Mouse (Mus musculus) limb, embryonic 14.5 days (tissue): ENCODE data around the gene Mustn1. TPM values are rescaled to one million over a fixed set of nuclear protein-coding genes. Genes with fewer than 3 reads are reported as not detected.

ENCODE experiments used
- ATAC-seq: fragments of 200-750 bp; cut with Nextera tagmentation; 2 replicates; pipeline ENCODE4 v1.8.0; 2017; ENCODE audit warnings: low read depth, moderate number of reproducible peaks, moderate TSS enrichment; ENCODE audit not compliant: low FRiP score
- DNase-seq: peaks from one replicate; pipeline ENCODE4 v3.0.0-alpha.2; 2015; ENCODE audit warnings: low spot score
- H3K27ac ChIP-seq: fragments of 300-500 bp; sonication (generic); replicated peaks from 2 replicates; pipeline ENCODE4 v1.5.1; 2014; ENCODE audit warnings: low read depth, mild to moderate bottlenecking, low read length, moderate library complexity, mixed read lengths
- H3K27me3 ChIP-seq: fragments of 300-500 bp; sonication (generic); 2 replicates; pipeline ENCODE4 v1.6.1; 2014; ENCODE audit warnings: low read length, mixed read lengths; ENCODE audit not compliant: control insufficient read depth, insufficient read depth
- H3K36me3 ChIP-seq: fragments of 300-500 bp; sonication (generic); 2 replicates; pipeline ENCODE4 v1.6.1; 2014; ENCODE audit warnings: mild to moderate bottlenecking, low read length, moderate library complexity, mixed read lengths; ENCODE audit not compliant: control insufficient read depth, insufficient read depth
- H3K4me1 ChIP-seq: fragments of 300-500 bp; sonication (generic); 2 replicates; pipeline ENCODE4 v1.6.1; 2014; ENCODE audit warnings: antibody characterized with exemption, low read length, mixed read lengths; ENCODE audit not compliant: control insufficient read depth, insufficient read depth
- H3K4me2 ChIP-seq: fragments of 300-500 bp; sonication (generic); replicated peaks from 2 replicates; pipeline ENCODE4 v1.6.1; 2014; ENCODE audit warnings: low read depth, mild to moderate bottlenecking, low read length, moderate library complexity; ENCODE audit not compliant: severe bottlenecking
- H3K4me3 ChIP-seq: fragments of 300-500 bp; sonication (generic); replicated peaks from 2 replicates; pipeline ENCODE4 v1.5.1; 2014; ENCODE audit warnings: low read length
- H3K9ac ChIP-seq: fragments of 300-500 bp; sonication (generic); 2 replicates; pipeline ENCODE4 v1.6.1; 2014; ENCODE audit warnings: mild to moderate bottlenecking, low read depth, low read length, moderate library complexity; ENCODE audit not compliant: severe bottlenecking
- H3K9me3 ChIP-seq: fragments of 300-500 bp; sonication (generic); 2 replicates; pipeline ENCODE4 v1.6.1; 2016; ENCODE audit warnings: low read length; ENCODE audit not compliant: control insufficient read depth
- POLR2A ChIP-seq: fragments of 200-500 bp; IDR thresholded peaks from 2 replicates; pipeline ENCODE4 v1.8.0; 2012; ENCODE audit warnings: inconsistent platforms, mild to moderate bottlenecking, moderate library complexity, borderline replicate concordance; ENCODE audit not compliant: insufficient read depth, insufficient read length; ENCODE audit errors: extremely low read depth
- WGBS: fragments of 180-500 bp; shearing (Covaris S2); extraction: QIAGEN DNeasy Blood & Tissue Kit; methylation state at CpG from one replicate; pipeline ENCODE4 v1.1.7; 2014; 5-methylcytosine and 5-hydroxymethylcytosine counted together
- polyA plus RNA-seq, 2 experiments: library from polyadenylated mRNA; depleted of rRNA in 1 of 2; stranded (reverse) in 1 of 2; unstranded in 1 of 2; fragments of >200 nt; fragmentation: Nextera tagmentation in 1 of 2; extraction: Ambion mirVana in 1 of 2; gene quantifications; 2 replicates each; pipeline versions ENCODE4 v1.2.1 to v1.2.3; 2012 to 2014

Gene Mustn1
- polyA plus RNA-seq, 2 experiments: 17.7 to 24.8 TPM

DNA sequence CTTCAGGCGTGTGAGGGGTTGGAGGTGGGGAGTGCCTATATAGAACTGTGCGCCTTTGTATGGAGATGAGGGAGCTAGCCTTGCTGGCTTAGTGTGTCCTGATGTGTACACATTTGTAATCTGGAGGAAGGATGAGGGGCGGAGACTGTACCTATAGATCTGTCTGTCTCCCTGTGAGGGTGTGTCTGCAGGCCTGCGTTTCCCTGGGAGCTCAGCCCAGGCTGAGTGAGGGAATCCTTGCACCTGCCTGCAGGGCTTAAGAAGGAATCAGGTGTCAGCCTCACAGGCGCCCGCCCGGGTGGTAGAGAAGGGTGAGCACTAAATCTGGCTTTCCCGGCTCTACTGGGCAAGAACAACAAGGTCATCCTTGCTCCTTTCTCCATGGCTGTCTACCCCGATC is 794 bp downstream of the Mustn1 start:
- Histone ChIP-seq H3K27me3 (no peaks in the 10 kb centered on the region), H3K9ac (no peak overlapping the region), H3K27ac (0 out of 2 replicates have a peak overlapping the region, but pooled peaks have one; percentile 6), H3K36me3 (peaks cover 24% of the 10 kb centered on the region), H3K4me2 (no peak overlapping the region), H3K4me3 (no peak overlapping the region), H3K4me1 (peaks cover 4% of the 10 kb centered on the region; the same call in 1 of the 2 replicates), H3K9me3 (no peaks in the 10 kb centered on the region)
- 58% methylated on average over 9 of the region's 9 CpGs for WGBS
- ATAC-seq (no peak), DNase-seq (peak; percentile 5)
- no peak for TF ChIP-seq POLR2A

DNA sequence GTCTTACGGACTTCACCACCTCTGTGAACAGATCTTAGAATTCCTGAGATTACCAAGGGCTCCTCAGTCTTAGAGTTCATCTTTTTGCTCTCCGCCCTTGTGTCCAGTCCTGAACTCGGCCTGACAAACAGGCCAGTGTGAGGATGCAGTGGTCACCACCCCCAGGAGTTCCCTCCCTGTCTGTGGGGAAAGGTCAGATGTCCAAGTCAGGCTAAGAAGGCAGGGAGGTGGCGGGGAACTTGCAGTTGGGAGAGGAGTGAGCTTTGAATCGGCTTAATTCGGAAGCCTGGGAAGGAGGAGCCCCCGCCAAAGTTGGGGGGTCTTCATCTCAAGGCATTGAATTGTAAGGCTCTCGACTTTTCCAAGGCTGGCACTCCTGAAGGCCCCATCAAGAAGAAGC is 1.3 kb downstream of the Mustn1 start:
- no peak overlapping the region for H3K4me3 ChIP-seq
- ATAC-seq (no peak), DNase-seq (no peak)
- 75% methylated on average over 8 of the region's 8 CpGs for WGBS
- H3K9ac ChIP-seq: no peak overlapping the region
- TF ChIP-seq POLR2A: no peak
- H3K36me3 ChIP-seq: peaks cover 21% of the 10 kb centered on the region
- H3K27me3 ChIP-seq: no peaks in the 10 kb centered on the region
- no peak overlapping the region for H3K27ac ChIP-seq
- H3K4me1 ChIP-seq: peaks cover 4% of the 10 kb centered on the region; the same call in 1 of the 2 replicates
- H3K9me3 ChIP-seq: no peaks in the 10 kb centered on the region
- H3K4me2 ChIP-seq: no peak overlapping the region

DNA sequence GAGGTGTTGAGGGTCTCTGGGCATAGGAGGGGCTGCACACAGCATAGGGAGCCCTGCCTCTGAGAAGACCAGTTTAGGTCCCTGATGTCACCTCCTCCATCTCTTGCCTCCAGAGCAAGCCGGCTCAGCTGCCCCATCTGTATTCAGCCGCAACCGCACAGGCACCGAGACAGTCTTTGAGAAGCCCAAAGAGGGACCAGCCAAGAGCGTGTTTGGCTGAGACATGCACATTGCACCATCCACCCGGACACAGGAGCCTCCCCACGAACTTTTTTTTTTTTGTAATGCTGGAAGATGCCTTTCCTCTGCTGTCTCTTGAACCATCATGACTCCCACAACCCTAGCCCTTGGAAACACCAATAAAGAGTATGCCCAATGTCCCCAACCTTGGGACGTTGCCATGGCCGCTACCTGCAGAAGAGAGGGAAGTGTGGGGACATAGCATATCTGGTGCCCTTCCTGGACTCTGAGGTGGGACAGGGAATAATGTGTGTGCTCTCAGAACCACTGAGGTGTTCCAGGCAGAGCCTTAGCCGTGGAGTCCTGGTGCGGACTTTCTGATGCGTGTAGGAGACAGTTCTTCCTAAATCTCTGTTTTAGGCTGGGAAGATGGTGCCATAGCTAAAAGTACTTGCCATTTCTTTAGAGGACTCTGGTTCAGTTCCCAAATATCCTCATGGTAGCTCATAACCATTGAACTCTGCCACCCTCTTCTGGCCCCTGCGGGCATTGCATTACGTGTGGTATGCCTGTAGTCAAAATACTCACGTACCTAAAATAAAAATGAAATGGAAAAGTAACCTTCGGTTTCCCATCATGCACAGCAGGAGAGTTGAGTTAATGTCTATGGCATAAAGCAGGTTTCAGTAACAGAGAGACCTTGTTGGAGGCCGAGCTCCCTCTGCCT is 2.1 kb downstream of the Mustn1 start:
- H3K4me3 ChIP-seq: no peak overlapping the region
- H3K9ac ChIP-seq: no peak overlapping the region
- no peaks in the 10 kb centered on the region for H3K27me3 ChIP-seq
- no peak overlapping the region for H3K4me2 ChIP-seq
- no peaks in the 10 kb centered on the region for H3K9me3 ChIP-seq
- H3K4me1 ChIP-seq: peaks cover 4% of the 10 kb centered on the region; the same call in 1 of the 2 replicates
- ATAC-seq (no peak), DNase-seq (peak; percentile 35)
- no peak overlapping the region for H3K27ac ChIP-seq
- no peak for TF ChIP-seq POLR2A
- H3K36me3 ChIP-seq: peaks cover 13% of the 10 kb centered on the region; the same call in 1 of the 2 replicates
- WGBS: 79% methylated on average over 17 of the region's 17 CpGs

DNA sequence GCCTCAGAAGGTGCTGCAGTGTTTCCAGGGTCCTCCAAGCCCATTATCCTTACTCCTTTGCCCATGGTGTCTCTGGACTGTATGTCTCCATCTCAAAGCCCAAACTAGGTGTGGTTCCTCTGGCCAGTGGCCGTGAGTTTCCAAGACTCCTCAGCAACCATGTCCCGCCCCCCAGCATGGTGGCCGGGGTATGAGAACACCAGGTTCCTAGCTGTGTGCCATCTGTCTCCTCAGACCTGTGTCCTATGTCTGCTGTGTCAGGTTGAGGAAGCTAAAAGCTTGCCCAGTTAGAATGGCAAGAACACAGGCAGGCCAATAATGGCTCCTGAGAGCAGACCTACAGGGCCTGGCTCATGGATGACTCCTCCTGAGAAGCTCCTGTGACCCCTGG is 2.7 kb downstream of the Mustn1 start:
- no peak overlapping the region for H3K4me2 ChIP-seq
- no peaks in the 10 kb centered on the region for H3K27me3 ChIP-seq
- 86% methylated on average over 3 of the region's 3 CpGs for whole genome bisulfite sequencing
- H3K36me3 ChIP-seq: peaks cover 9% of the 10 kb centered on the region; the same call in 1 of the 2 replicates
- TF ChIP-seq POLR2A: no peak
- ATAC-seq: no peak
- no peak overlapping the region for H3K4me3 ChIP-seq
- no peak overlapping the region for H3K9ac ChIP-seq
- H3K27ac ChIP-seq: no peak overlapping the region
- DNase-seq: no peak
- H3K9me3 ChIP-seq: no peaks in the 10 kb centered on the region
- H3K4me1 ChIP-seq: peaks cover 4% of the 10 kb centered on the region; the same call in 1 of the 2 replicates

DNA sequence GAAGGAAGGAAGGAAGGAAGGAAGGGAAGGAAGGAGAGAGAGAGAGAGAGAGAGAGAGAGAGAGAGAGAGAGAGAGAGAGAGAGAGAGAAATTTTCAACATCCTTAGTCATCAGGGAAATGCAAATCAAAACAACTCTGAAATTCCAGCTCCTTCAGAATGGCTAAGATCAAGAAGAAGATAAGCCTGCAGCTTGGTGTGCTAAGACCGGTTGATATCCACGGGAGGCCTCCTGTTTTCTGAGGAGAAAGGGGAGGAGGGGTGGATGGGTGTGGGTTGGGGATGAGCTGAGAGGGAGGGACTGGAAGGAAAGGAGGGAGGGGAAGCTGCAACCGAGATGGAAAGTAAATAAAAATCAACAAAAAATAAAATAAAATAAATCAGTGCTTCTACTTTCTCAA is 6.3 kb downstream of the Mustn1 start:
- H3K27ac ChIP-seq: no peak overlapping the region
- H3K4me2 ChIP-seq: no peak overlapping the region
- 14% methylated on average over 3 of the region's 3 CpGs for WGBS
- no peak overlapping the region for H3K4me3 ChIP-seq
- H3K9ac ChIP-seq: no peak overlapping the region
- no peaks in the 10 kb centered on the region for H3K9me3 ChIP-seq
- H3K27me3 ChIP-seq: no peaks in the 10 kb centered on the region
- H3K36me3 ChIP-seq: no peaks in the 10 kb centered on the region
- 0 out of 2 replicates have a peak, but pooled peaks cover 3% of the 10 kb centered on the region for H3K4me1 ChIP-seq
- TF ChIP-seq POLR2A: no peak
- no peak for ATAC-seq
- DNase-seq: no peak
